Mouse (Mus musculus) thymus, adult 2 months (tissue): ENCODE results near the gene Baz2b.

Experiments
- CTCF ChIP-seq: fragments of 200-500 bp; IDR thresholded peaks from 2 replicates; pipeline ENCODE4 v1.5.1; 2012; ENCODE audit warnings: mild to moderate bottlenecking, control low read depth, low read length, moderate library complexity, borderline replicate concordance; ENCODE audit not compliant: control insufficient read depth, poor library complexity, insufficient read depth; ENCODE audit errors: extremely low read depth
- POLR2A ChIP-seq: fragments of 200-500 bp; IDR thresholded peaks from 2 replicates; pipeline ENCODE4 v1.6.1; 2012; ENCODE audit warnings: mild to moderate bottlenecking, low read length, control low read depth, moderate library complexity; ENCODE audit not compliant: control insufficient read depth, poor library complexity, insufficient read depth; ENCODE audit errors: extremely low read depth

- no peak for TF ChIP-seq CTCF
- TF ChIP-seq POLR2A, result no peak
Observed at GRCm38 (mm10) chr2:59853543-59853942, 356.1 kb downstream of the Baz2b start.
